Mouse (Mus musculus): ENCODE measurements around the gene Snx14. TPM values are rescaled to one million over a fixed set of nuclear protein-coding genes. Genes with fewer than 3 reads are reported as not detected.
A peak's percentile ranks its signal among the peaks of the same experiment; 100 is the strongest.

The Snx14 gene
- polyA plus RNA-seq, 1 experiment from 2014 or later, result 20.3 TPM

DNA sequence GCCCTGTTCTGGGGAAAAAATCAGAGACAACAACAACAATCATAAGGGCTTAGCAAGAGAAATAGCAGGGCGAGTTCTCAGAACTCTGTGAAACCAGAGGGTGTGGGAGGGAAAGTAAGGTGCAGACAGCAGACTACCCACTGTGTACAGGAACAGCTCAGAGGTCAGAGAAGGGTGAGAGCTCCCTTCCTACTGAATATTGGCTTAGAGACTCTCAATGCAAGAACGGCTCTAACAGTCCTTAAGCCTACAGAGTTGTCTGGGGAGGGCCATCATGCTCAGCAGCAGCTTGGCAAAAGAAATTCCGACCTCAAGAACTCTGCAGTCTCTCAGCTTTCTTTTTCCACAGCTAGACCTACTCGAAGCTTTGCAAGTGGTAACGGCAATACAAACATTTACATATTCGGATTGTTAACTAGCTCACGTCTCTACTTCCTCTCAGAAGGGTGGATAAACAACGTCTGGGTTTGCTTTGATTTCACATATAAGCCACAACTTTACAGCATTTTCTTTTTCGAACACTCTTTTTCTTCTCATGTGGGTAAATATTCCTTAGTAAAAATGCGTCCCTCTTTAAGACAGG is 109.5 kb downstream of the Snx14 start:
- no peak overlapping the region for H3K4me3 ChIP-seq
- peaks cover 32% of the 10 kb centered on the region for H3K4me1 ChIP-seq
- no peak overlapping the region for H3K27ac ChIP-seq
- no peaks in the 10 kb centered on the region for H3K36me3 ChIP-seq (replicated peaks)
- 42% methylated on average over 10 of the region's 10 CpGs for WGBS
- H3K27me3 ChIP-seq (ENCODE audit: poor library complexity, severe bottlenecking), result peaks cover 84% of the 10 kb centered on the region
- no peak for DNase-seq (ENCODE audit: extremely low spot score, low spot score)
- no peaks in the 10 kb centered on the region for H3K9me3 ChIP-seq

DNA sequence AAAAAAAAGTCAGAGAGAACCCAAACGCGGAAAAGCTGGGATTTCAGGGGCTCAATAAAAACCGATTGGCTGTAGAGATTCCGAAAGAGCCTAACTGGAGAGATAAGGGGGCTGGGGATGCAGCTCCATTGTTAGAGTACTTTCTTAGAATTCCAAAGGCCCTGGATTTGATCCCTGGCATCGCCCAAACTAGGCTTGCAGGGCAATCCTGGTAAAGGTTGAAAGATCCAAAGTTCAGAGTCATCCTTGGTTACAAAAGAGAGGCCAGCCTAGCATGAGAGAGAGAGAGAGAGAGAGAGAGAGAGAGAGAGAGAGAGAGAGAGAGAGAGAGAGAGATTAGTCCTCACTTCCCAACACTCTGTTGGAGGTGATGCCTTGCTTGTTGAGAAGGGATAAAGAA is 110.1 kb downstream of the Snx14 start:
- Histone ChIP-seq H3K4me1 (peaks cover 32% of the 10 kb centered on the region), H3K36me3 (replicated peaks) (no peaks in the 10 kb centered on the region), H3K27ac (no peak overlapping the region), H3K27me3 (ENCODE audit: poor library complexity, severe bottlenecking) (peaks cover 79% of the 10 kb centered on the region), H3K4me3 (no peak overlapping the region), H3K9me3 (peaks cover 4% of the 10 kb centered on the region; the same call in 1 of the 2 replicates)
- whole genome bisulfite sequencing, result 6% methylated on average over 5 of the region's 5 CpGs
- no peak for DNase-seq (ENCODE audit: extremely low spot score, low spot score)

DNA sequence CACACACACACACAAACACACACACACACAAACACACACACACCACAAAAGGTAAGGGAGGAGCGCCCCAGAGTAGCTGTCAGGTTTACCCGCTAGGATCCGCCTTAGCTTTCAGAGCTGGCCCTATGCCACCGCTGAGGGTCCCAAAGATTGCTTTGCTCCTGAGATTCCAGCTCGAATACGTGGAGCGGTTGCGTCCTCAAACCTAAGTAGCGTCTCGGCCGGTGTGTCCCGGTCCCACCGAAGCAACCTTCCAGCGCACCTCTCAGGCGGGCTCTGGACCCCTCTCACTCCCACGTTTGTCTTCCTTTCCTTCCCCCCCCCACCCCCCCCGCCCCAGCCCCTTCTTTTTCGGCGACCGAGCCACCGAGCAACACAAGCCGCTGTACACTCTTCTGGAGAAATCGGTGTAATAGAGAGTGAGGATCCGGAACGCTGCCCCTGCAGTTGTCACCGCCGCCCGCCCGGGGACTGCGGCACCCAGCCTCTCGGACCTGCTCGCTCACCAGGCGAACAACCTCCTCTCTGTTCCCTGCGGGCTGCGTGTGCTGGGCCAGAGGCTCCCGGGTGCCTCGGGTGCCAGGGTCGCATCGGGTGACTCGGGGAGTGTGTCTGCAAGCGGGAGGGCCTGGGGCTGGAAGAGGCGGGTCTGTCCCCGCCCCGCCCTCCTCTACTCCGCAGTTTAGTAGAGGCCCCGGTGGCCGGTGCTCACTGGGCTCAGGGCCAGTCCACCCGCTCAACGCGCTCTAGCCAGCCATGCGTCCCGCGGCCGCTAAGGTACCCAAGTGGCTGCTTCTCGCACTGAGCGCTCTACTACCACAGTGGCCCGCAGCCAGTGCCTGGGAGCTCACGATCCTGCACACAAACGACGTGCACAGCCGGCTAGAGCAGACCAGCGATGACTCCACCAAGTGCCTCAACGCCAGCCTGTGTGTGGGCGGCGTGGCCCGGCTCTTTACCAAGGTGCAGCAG is 111.5 kb downstream of the Snx14 start, which contains the start of gene Nt5e:
TSS of gene Nt5e (plus strand) at position 268 of the 972 bp plus-strand sequence.
- WGBS, result 1% methylated on average over 65 of the region's 66 CpGs
- Histone ChIP-seq H3K4me1 (peaks cover 24% of the 10 kb centered on the region), H3K9me3 (peaks cover 4% of the 10 kb centered on the region; the same call in 1 of the 2 replicates), H3K4me3 (peak within 1 kb of the TSS; percentile 68), H3K36me3 (replicated peaks) (no peaks in the 10 kb centered on the region), H3K27me3 (ENCODE audit: poor library complexity, severe bottlenecking) (peaks cover 75% of the 10 kb centered on the region), H3K27ac (peak within 1 kb of the TSS; percentile 66)
- peak; percentile 72 for DNase-seq (ENCODE audit: extremely low spot score, low spot score)

Other genes with a start within 250 kb of the Snx14 start
- gene Nt5e, start 111.8 kb downstream of the Snx14 start, polyA plus RNA-seq (2016; fragmentation: Nextera tagmentation; extraction: Ambion mirVana), result 0.86 and 0.95 TPM in 2 replicates
- 0.48 and 1.1 TPM in 2 replicates for gene Gm20537, start 17.7 kb upstream of the Snx14 start, polyA plus RNA-seq (2016; fragmentation: Nextera tagmentation; extraction: Ambion mirVana)
- gene Syncrip, start 43.6 kb upstream of the Snx14 start, polyA plus RNA-seq (2016; fragmentation: Nextera tagmentation; extraction: Ambion mirVana), result 139 and 142 TPM in 2 replicates
- gene Zfp949, start 109.1 kb upstream of the Snx14 start, polyA plus RNA-seq (2016; fragmentation: Nextera tagmentation; extraction: Ambion mirVana), result 5.7 and 5.8 TPM in 2 replicates
- not detected in 2 replicates for gene Trim43a, start 141.9 kb upstream of the Snx14 start, polyA plus RNA-seq (2016; fragmentation: Nextera tagmentation; extraction: Ambion mirVana)

Data from forebrain, embryonic 10.5 days (tissue).